Mouse (Mus musculus) right cerebral cortex, adult 2 months (tissue): Measurements from ENCODE around the gene Chid1.

ENCODE experiments used
- DNase-seq, 2 experiments: peaks; one replicate each; pipeline ENCODE4 v3.0.0; 2021 to 2022; ENCODE audit warnings: low spot score in 2 of 2

Chid1 gene

GRCm38 (mm10) chr7:141539556-141540311, at the start of gene Chid1:
Gene Chid1 (minus strand): TSS chr7:141539857.
- peak; percentile 98 for DNase-seq

GRCm38 (mm10) chr7:141588890-141589289, 49.2 kb upstream of the Chid1 start:
- no peak for DNase-seq

GRCm38 (mm10) chr7:141585881-141586280, 46.2 kb upstream of the Chid1 start:
- no peak for DNase-seq

GRCm38 (mm10) chr7:141585288-141585687, 45.6 kb upstream of the Chid1 start:
- no peak for DNase-seq

GRCm38 (mm10) chr7:141584048-141584841, 44.6 kb upstream of the Chid1 start:
- no peak for DNase-seq

- no peak for DNase-seq
Observed at GRCm38 (mm10) chr7:141581323-141581722, 41.7 kb upstream of the Chid1 start.

- DNase-seq = no peak
Observed at GRCm38 (mm10) chr7:141578943-141579342, 39.3 kb upstream of the Chid1 start.

- no peak for DNase-seq
Observed at GRCm38 (mm10) chr7:141578511-141578910, 38.9 kb upstream of the Chid1 start.

GRCm38 (mm10) chr7:141577801-141578200, 38.1 kb upstream of the Chid1 start:
- no peak for DNase-seq

GRCm38 (mm10) chr7:141575481-141575880, 35.8 kb upstream of the Chid1 start:
- DNase-seq = no peak

- DNase-seq = no peak
Observed at GRCm38 (mm10) chr7:141574041-141574440, 34.4 kb upstream of the Chid1 start.

GRCm38 (mm10) chr7:141570625-141571295, 31.1 kb upstream of the Chid1 start:
- no peak for DNase-seq

GRCm38 (mm10) chr7:141569916-141570315, 30.3 kb upstream of the Chid1 start:
- DNase-seq = no peak

- DNase-seq = no peak
Observed at GRCm38 (mm10) chr7:141569283-141569803, 29.7 kb upstream of the Chid1 start.

GRCm38 (mm10) chr7:141566587-141566986, 26.9 kb upstream of the Chid1 start:
- no peak for DNase-seq

- DNase-seq = no peak
Observed at GRCm38 (mm10) chr7:141564561-141564960, 24.9 kb upstream of the Chid1 start.

- DNase-seq = peak; percentile 66 to 72
Observed at GRCm38 (mm10) chr7:141562852-141563427, 23.3 kb upstream of the Chid1 start.

- DNase-seq = no peak
Observed at GRCm38 (mm10) chr7:141562421-141562851, 22.8 kb upstream of the Chid1 start.

- peak; percentile 88 to 89 for DNase-seq
Observed at GRCm38 (mm10) chr7:141561682-141562391, 22.2 kb upstream of the Chid1 start, which contains the start of gene Ap2a2. Gene Ap2a2 (plus strand): TSS chr7:141562173.

GRCm38 (mm10) chr7:141560471-141560870, 20.8 kb upstream of the Chid1 start:
- no peak for DNase-seq

- no peak for DNase-seq
Observed at GRCm38 (mm10) chr7:141559726-141560325, 20.2 kb upstream of the Chid1 start.
